Mouse (Mus musculus) frontal cortex, adult 2 months (tissue): ENCODE results near the gene Map4k1. TPM values are rescaled to one million over a fixed set of nuclear protein-coding genes. Genes with fewer than 3 reads are reported as not detected.

Source experiments
- DNase-seq, 2 experiments: peaks; one replicate each; pipeline ENCODE4 v3.0.0; 2022; ENCODE audit warnings: low spot score in 1 of 2; ENCODE audit errors: extremely low spot score in 1 of 2
- polyA plus RNA-seq: library from polyadenylated mRNA; depleted of rRNA; stranded (reverse); fragments of >200 nt; gene quantifications from 2 replicates; pipeline ENCODE4 v1.2.3, GENCODE M21; 2012

The Map4k1 gene
- polyA plus RNA-seq, 1 experiment: 3.8 TPM

GRCm38 (mm10) chr7:28972542-28972985, 9.3 kb upstream of the Map4k1 start:
- peak; percentile 59 to 88 for DNase-seq

- DNase-seq: peak in 1 of 2 experiments; percentile 42
Measured at GRCm38 (mm10) chr7:28973025-28973424, 8.8 kb upstream of the Map4k1 start.

GRCm38 (mm10) chr7:28977556-28977955, 4.3 kb upstream of the Map4k1 start:
- no peak for DNase-seq

DNA sequence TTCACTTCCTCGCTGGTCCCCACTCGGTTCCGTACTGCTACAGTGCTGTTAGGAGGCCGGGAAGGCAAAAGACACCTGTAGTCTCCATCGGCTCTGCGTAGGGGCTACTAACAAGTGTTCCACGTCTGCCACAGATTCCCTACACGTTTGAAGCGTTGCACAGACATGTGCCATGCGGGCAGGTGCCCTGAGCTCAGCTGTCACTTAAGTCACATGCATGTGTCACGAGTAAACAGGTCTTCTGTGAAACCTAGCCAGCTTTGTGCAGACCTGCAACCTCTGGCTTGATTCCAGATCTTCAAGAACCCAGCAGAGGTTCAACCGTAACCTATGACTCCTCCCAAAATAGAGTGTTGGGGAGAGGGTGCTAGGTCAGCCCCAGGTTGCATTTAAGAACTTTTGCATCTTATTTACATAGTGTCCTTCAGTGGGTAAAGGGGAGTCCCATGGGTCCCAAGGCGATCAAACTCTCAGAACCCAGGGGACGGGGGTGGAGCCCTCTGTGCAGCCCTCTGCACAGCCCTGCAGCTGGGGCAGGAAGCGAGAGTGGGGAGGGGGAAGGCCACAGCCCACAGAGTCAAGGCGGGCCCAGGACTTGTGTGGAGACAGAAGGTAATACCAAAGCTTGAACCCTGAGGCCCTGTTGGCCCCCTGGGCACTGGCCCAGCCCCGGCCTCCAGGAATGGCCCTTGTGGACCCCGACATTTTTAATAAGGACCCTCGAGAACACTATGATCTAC, 594 bp downstream of the Map4k1 start:
- peak in 1 of 2 experiments; percentile 27 for DNase-seq

DNA sequence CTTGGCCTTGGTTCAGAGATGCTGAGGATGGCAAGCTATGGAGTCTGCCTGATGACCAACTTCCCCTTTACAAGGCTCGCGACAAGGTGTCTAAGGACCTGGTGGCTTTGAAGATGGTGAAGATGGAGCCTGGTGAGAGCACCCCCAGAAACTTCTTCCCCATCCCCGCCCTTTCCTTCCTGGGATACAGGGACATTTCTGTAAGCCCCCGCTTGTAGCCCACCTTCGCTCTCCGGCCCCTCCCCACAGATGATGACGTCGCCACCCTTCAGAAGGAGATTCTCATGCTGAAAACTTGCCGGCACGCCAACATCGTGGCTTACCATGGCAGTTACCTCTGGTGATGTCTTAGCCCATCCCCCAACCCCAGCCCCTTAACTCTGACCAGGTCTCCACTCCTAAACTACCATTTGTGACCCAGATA, 1.3 kb downstream of the Map4k1 start:
- DNase-seq: no peak

DNA sequence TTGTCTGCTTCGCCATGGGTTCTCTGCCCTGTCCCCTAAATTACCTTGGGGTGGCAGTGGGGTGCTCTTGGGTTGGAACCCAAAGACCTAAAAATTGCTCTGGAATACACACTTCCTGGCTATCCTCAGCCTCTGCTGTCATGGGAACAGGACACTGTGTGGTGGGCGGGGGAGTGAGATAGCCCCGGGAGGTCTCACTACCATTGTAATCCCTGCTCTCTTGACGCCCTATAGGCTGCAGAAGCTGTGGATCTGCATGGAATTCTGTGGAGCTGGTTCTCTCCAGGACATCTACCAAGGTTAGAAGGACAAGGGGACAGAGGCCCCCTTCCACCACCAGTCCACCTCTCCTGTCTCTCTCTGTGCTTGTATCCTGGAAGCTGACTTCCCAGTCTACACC, 2.0 kb downstream of the Map4k1 start:
- DNase-seq: no peak

DNA sequence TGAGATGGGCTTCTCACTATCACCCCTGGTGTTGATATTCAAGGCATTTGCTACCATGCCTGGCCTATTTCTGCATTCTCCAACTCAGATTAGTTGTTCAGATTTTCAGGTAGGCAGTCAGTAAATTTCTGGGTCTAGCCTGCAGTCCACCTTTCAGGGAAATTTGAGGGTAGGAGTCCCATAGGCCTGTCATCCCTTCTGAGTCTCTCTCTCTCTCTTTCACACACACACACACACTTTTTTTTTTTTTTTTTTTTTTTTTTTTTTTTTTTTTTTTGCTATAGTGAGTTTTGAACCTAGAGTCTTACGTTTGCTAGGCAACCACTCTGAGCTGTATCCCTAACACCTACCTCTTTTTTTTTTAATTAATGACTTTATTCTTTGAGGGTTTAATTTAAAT, 2.6 kb downstream of the Map4k1 start:
- DNase-seq: no peak

- no peak for DNase-seq
Measured at GRCm38 (mm10) chr7:28985207-28985606, 3.4 kb downstream of the Map4k1 start.

- no peak for DNase-seq
Measured at GRCm38 (mm10) chr7:28990766-28991273, 9.0 kb downstream of the Map4k1 start.

- no peak for DNase-seq
Measured at GRCm38 (mm10) chr7:28991616-28992015, 9.8 kb downstream of the Map4k1 start.

GRCm38 (mm10) chr7:28992997-28993396, 11.1 kb downstream of the Map4k1 start:
- DNase-seq: no peak

- no peak for DNase-seq
Measured at GRCm38 (mm10) chr7:28993402-28993801, 11.6 kb downstream of the Map4k1 start.

DNA sequence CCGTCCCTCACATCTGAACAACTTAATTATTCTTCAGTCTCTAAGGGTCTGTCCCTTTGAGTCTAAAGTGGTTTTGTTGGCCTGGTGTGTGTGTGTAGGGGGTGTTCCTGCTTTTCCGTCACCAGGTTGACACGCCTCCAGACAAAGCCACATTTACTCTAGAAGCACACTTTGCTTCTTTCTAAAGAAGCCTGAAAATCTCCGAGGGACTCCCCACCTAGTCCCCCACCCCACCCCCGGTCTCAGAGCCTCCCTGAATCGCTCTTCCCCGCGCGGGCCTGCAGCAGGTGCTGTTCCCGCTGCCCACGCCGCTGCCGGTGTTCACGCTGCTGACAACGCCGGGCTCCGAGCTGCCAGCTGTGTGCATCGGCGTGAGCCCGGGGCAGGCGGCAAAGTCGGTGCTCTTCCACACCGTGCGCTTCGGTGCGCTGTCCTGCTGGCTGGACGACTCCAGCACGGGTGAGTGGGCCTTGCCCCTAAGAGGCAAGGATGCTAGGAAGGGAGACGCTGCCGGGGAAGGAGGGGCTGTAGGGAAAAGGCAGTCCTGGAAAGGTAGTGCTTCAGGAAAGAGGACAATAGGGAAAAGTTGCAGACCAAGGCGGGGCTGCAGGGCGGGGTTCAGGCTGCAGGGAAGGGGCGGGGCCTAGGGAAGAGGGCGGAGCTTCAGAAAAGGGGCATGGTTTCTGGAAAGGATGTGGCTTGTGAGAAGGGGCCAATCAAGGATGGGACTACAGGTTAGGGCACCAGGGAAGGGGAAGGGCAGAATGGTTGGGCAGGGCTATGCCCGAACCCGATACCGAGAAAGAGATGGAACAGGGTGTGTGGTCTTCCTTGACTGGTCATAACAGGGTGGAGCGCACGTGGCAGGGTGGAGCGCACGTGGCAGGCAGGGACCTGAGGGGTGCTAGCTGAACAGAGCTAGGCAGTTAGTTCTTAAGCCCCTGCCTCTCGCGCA, 19.1 kb downstream of the Map4k1 start:
- DNase-seq: peak in 1 of 2 experiments; percentile 31

DNA sequence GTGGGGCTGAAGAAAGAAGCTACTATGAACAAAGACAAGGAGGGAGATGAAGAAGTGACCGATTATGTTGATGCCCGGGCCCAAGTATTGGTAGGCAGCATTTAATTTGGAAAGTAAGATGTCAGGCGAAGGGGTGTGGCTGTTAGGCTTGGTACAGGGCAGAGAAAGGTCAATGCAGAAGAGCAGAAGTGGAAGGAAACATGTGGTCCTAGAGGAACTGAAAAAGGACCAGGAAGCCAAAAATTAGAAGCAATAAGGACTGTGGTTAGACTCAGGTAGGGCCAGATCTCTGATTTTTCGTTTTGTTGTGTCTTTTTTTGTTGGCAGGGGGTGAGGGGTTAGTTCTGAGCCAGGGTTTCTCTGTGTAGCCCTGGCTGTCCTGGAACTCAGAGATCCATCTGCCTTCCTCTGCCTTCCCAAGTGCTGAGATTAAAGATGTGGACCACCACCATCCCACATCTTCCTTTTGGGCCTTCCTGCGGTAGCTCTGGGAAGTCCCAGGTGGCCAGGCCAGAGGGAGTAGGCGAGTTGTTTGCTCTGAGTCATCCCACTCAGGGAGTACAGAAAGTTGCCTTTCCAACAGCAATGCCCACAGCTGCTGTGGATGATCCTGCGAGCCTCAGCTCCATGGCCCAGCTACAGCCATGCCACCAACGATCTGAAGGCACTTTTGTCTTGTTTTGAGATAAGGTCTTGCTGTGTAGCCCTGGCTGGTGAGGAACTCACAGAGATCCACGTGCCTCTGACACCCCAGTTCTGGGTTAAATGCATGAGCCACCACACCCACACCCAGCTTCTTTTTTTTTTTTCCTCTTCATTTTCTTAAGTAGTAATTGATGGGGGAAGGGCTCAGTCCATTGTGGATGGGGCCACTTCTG, 25.6 kb downstream of the Map4k1 start:
- peak in 1 of 2 experiments; percentile 20 for DNase-seq

DNA sequence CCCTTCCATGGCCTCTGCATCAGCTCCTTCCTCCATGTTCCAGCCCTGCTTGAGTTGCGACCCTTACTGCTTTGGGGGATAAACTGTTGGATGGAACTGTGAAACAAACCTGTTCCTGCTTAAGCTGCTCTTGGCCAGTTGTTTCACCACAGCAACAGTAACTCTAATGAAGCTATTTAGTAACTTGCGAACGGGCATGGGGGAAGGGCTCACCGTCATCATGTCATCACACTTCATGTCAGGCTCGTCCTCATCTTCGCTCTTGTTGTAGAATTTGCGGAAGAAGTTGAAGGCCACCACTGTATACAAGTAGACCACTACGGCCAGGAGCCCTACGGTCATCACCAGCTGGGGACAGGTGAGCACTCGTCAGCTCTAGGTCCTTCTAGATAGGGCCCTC, 26.3 kb downstream of the Map4k1 start:
- no peak for DNase-seq

DNA sequence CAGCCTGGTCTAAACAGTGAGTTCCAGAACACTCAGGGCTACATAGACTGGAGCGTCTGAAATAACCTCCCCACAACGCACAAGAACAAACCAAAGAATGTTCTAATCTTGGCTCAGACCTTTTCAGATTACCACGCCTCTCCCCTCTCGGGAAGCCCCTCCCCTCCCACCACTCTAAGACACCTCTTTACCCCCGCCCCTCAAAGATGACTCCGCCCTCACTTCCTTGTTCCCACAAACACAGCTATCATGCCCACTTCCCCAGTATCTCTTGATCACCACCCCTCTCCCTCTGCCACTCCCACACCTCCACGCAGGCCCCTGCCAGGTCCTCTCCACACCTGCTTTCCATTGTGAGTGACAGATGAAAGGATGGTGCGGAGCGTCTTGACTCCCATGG, 26.9 kb downstream of the Map4k1 start:
- DNase-seq: no peak

- DNase-seq: no peak
Measured at GRCm38 (mm10) chr7:29014984-29015383, 33.1 kb downstream of the Map4k1 start.

GRCm38 (mm10) chr7:29016440-29016839, 34.6 kb downstream of the Map4k1 start:
- no peak for DNase-seq

DNA sequence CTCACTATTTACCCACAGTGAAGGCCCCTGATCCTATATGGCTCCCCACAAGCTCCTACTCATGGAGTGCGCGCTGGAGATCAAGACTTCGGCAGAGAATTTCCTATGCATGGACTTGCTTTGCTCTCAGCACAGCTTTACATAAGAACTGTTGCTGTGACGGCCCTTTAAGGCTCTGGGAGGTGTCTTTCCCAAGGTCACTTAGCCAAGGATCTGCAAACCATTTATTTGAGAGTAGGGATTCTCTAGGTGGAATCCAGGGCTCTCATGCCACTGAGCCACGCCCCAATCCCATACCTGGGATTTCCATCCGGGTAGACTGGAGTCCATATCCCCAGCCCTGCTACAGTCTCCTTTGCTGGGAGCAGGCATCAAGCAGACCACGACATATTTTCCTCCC, 35.4 kb downstream of the Map4k1 start:
- DNase-seq: no peak
